Mouse (Mus musculus) hindbrain, embryonic 11.5 days (tissue): ENCODE measurements at regions not wholly inside any gene's neighbourhood (a gene's known extent, or its start where the extent isn't known, plus 50 kb on each side); places are given as distances from the start of the nearest gene placed in this dataset.
A peak's percentile ranks its signal among the peaks of the same experiment; 100 is the strongest.

Experiments used
- ATAC-seq: fragments of 200-750 bp; cut with Nextera tagmentation; 2 replicates; pipeline ENCODE4 v1.8.0; 2017; ENCODE audit warnings: mild to moderate bottlenecking, moderate TSS enrichment, moderate library complexity; ENCODE audit not compliant: low FRiP score
- DNase-seq: peaks from one replicate; pipeline ENCODE4 v3.0.0-alpha.2; 2015; ENCODE audit warnings: low spot score
- H3K27ac ChIP-seq: fragments of 300-500 bp; sonication (generic); 2 replicates; pipeline ENCODE4 v1.5.1; 2014; ENCODE audit warnings: mild to moderate bottlenecking, low read depth, low read length
- H3K27me3 ChIP-seq: fragments of 300-500 bp; sonication (generic); 2 replicates; pipeline ENCODE4 v1.6.1; 2014; ENCODE audit warnings: mild to moderate bottlenecking, low read length, moderate library complexity, mixed read lengths; ENCODE audit not compliant: control insufficient read depth, insufficient read depth
- H3K36me3 ChIP-seq: fragments of 300-500 bp; sonication (generic); 2 replicates; pipeline ENCODE4 v1.6.1; 2014; ENCODE audit warnings: mild to moderate bottlenecking, low read length, moderate library complexity, mixed read lengths; ENCODE audit not compliant: control insufficient read depth, insufficient read depth
- H3K4me1 ChIP-seq: fragments of 300-500 bp; sonication (generic); replicated peaks from 2 replicates; pipeline ENCODE4 v1.6.1; 2014; ENCODE audit warnings: low read length, mixed read lengths; ENCODE audit not compliant: control insufficient read depth, insufficient read depth
- H3K4me2 ChIP-seq: fragments of 300-500 bp; sonication (generic); replicated peaks from 2 replicates; pipeline ENCODE4 v1.6.1; 2014; ENCODE audit warnings: mild to moderate bottlenecking, low read depth, low read length
- H3K4me3 ChIP-seq: fragments of 300-500 bp; sonication (generic); 2 replicates; pipeline ENCODE4 v1.5.1; 2014; ENCODE audit warnings: low read depth, low read length
- H3K9ac ChIP-seq: fragments of 300-500 bp; sonication (generic); 2 replicates; pipeline ENCODE4 v1.6.1; 2014; ENCODE audit warnings: low read depth, low read length
- H3K9me3 ChIP-seq: fragments of 300-500 bp; sonication (generic); 2 replicates; pipeline ENCODE4 v1.6.1; 2016; ENCODE audit warnings: low read length; ENCODE audit not compliant: control insufficient read depth
- WGBS: fragments of 180-500 bp; shearing (Covaris S2); extraction: QIAGEN DNeasy Blood & Tissue Kit; methylation state at CpG from one replicate; pipeline ENCODE4 v1.1.7; 2014; 5-methylcytosine and 5-hydroxymethylcytosine counted together

GRCm38 (mm10) chr5:91456924-91457323 lies 54.1 kb upstream of the Btc start:
- Histone ChIP-seq H3K27ac (no peak overlapping the region), H3K9ac (no peak overlapping the region), H3K4me1 (no peaks in the 10 kb centered on the region), H3K36me3 (no peaks in the 10 kb centered on the region), H3K4me3 (no peak overlapping the region), H3K9me3 (no peaks in the 10 kb centered on the region), H3K4me2 (no peak overlapping the region), H3K27me3 (no peaks in the 10 kb centered on the region)
- ATAC-seq (peak; percentile 57; the same call in 1 of the 2 replicates), DNase-seq (no peak)
- 80% methylated on average over 3 of the region's 3 CpGs for WGBS

DNA sequence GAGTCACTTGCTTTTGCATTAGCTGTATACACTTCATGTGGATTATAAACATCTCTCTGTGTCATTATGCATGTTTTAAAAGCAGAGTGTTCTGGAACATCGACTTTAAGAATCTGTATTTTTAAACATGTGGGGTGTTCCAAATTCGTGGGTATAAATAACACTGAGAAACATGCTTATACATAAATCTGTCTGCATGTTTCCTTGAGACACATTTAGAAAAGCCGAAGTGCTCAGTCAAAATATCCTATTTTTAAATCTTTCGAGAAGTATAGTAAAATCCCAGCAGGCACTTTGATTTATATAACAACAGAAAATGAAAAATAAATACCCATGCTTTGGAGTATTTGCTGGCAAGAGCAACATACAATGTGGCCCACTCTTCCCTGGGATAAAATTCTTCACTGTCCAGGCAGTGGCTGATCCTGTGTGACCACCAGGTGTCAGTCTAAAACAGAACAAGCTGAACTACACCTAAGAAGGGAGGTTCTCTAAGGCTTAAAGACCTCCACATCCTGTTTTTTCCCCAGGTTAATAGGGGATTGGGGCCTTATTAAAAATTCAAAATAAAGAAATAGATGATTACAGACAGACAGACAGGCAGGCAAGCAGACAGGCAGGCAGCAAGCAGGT lies 52.4 kb upstream of the Parm1 start:
- ATAC-seq (peak; percentile 75), DNase-seq (peak; percentile 60)
- no peak overlapping the region for H3K27ac ChIP-seq
- no peak overlapping the region for H3K4me2 ChIP-seq
- no peak overlapping the region for H3K9ac ChIP-seq
- no peak overlapping the region for H3K4me3 ChIP-seq
- H3K36me3 ChIP-seq = no peaks in the 10 kb centered on the region
- H3K9me3 ChIP-seq = no peaks in the 10 kb centered on the region
- 52% methylated on average over 4 of the region's 4 CpGs for WGBS
- no peaks in the 10 kb centered on the region for H3K4me1 ChIP-seq
- H3K27me3 ChIP-seq = no peaks in the 10 kb centered on the region
